Mouse (Mus musculus) testis, postnatal 14 days (tissue): ENCODE data around the gene Mbd6.

Experiments used
- DNase-seq: peaks from one replicate; pipeline ENCODE4 v3.0.0; 2021; ENCODE audit warnings: low spot score

Mbd6 gene

GRCm38 (mm10) chr10:127262548-127263398 lies 26.0 kb downstream of the Mbd6 start, which contains the start of gene Kif5a:
Gene Kif5a (minus strand): TSS chr10:127263348.
- peak; percentile 52 for DNase-seq

GRCm38 (mm10) chr10:127261706-127262547 lies 26.9 kb downstream of the Mbd6 start:
- no peak for DNase-seq

- DNase-seq = no peak
Observed at GRCm38 (mm10) chr10:127258489-127258888, 30.3 kb downstream of the Mbd6 start.

- DNase-seq = no peak
Observed at GRCm38 (mm10) chr10:127257790-127258189, 31.0 kb downstream of the Mbd6 start.

GRCm38 (mm10) chr10:127255625-127256345 lies 33.0 kb downstream of the Mbd6 start:
- DNase-seq = peak; percentile 47

- no peak for DNase-seq
Observed at GRCm38 (mm10) chr10:127250810-127251209, 38.0 kb downstream of the Mbd6 start.

- no peak for DNase-seq
Observed at GRCm38 (mm10) chr10:127238241-127238824, 50.5 kb downstream of the Mbd6 start.

- DNase-seq = no peak
Observed at GRCm38 (mm10) chr10:127236541-127236940, 52.3 kb downstream of the Mbd6 start.

- no peak for DNase-seq
Observed at GRCm38 (mm10) chr10:127233141-127233540, 55.7 kb downstream of the Mbd6 start.
